Mouse (Mus musculus) cerebellum, adult 2 months (tissue): Measurements from ENCODE around the gene Os9. TPM values are rescaled to one million over a fixed set of nuclear protein-coding genes. Genes with fewer than 3 reads are reported as not detected.

ENCODE experiments used
- DNase-seq, 2 experiments: peaks; one replicate each; pipeline ENCODE4 v3.0.0; 2021
- H3K27ac ChIP-seq: fragments of 200-500 bp; 2 replicates; pipeline ENCODE4 v1.5.1; 2012; ENCODE audit warnings: low read length, control low read depth, inconsistent platforms; ENCODE audit not compliant: insufficient read depth
- H3K27me3 ChIP-seq: fragments of 200-500 bp; 2 replicates; pipeline ENCODE4 v1.6.1; 2012; ENCODE audit warnings: inconsistent platforms, mild to moderate bottlenecking, low read length, moderate library complexity; ENCODE audit not compliant: control insufficient read depth, insufficient read depth
- H3K4me1 ChIP-seq: fragments of 200-500 bp; 2 replicates; pipeline ENCODE4 v1.6.1; 2011; ENCODE audit warnings: low read length; ENCODE audit not compliant: control insufficient read depth, insufficient read depth
- H3K4me3 ChIP-seq: fragments of 200-500 bp; replicated peaks from 2 replicates; pipeline ENCODE3; 2011; ENCODE audit warnings: mild to moderate bottlenecking, low read depth, low read length, control low read depth; ENCODE audit not compliant: insufficient read depth
- CTCF ChIP-seq: fragments of 200-500 bp; IDR thresholded peaks from 2 replicates; pipeline ENCODE4 v1.5.1; 2011; ENCODE audit warnings: low read depth, mild to moderate bottlenecking, control low read depth, low read length, moderate library complexity, borderline replicate concordance; ENCODE audit not compliant: insufficient read depth
- POLR2A ChIP-seq: fragments of 200-500 bp; IDR thresholded peaks from 2 replicates; pipeline ENCODE4 v1.6.1; 2011; ENCODE audit warnings: low read length, control low read depth, borderline replicate concordance; ENCODE audit not compliant: insufficient read depth
- WGBS: fragments of 180-500 bp; shearing (Covaris S2); methylation state at CpG from one replicate; pipeline ENCODE4 v1.1.7; 2018; 5-methylcytosine and 5-hydroxymethylcytosine counted together
- polyA plus RNA-seq: library from polyadenylated mRNA; depleted of rRNA; stranded (reverse); fragments of >200 nt; gene quantifications from 2 replicates; pipeline ENCODE4 v1.2.3, GENCODE M21; 2012

Gene Os9
- polyA plus RNA-seq, 1 experiment, result 98.9 TPM

- TF ChIP-seq POLR2A, result peak; percentile 74; the same call in 1 of the 2 replicates
- no peak for TF ChIP-seq CTCF
- peaks cover 4% of the 10 kb centered on the region; the same call in 1 of the 2 replicates for H3K4me1 ChIP-seq
- H3K4me3 ChIP-seq, result peak within 1 kb of the TSS; percentile 91
- WGBS, result under 1% methylated on average over 36 of the region's 36 CpGs
- peak within 1 kb of the TSS; percentile 57 for H3K27ac ChIP-seq
- H3K27me3 ChIP-seq, result no peaks in the 10 kb centered on the region
- peak; percentile 90 to 97 for DNase-seq
These were observed 50.5 kb downstream of the Os9 start, which contains the start of gene Tspan31 for GRCm38 (mm10) chr10:127070190-127071121. Tspan31 (minus strand) TSS chr10:127070264.

GRCm38 (mm10) chr10:127069281-127070189, 51.4 kb downstream of the Os9 start:
- peak overlapping the region; percentile 49 for H3K27ac ChIP-seq
- WGBS, result 3% methylated on average over 30 of the region's 30 CpGs
- H3K4me3 ChIP-seq, result peak overlapping the region; percentile 91
- no peak for DNase-seq
- no peaks in the 10 kb centered on the region for H3K27me3 ChIP-seq
- peaks cover 5% of the 10 kb centered on the region; the same call in 1 of the 2 replicates for H3K4me1 ChIP-seq
- 0 out of 2 replicates have a peak, but pooled peaks have one; percentile 3 for TF ChIP-seq POLR2A
- TF ChIP-seq CTCF, result no peak

- DNase-seq, result no peak
- Histone ChIP-seq H3K27ac (no peak overlapping the region), H3K4me3 (no peak overlapping the region), H3K4me1 (peaks cover 9% of the 10 kb centered on the region; the same call in 1 of the 2 replicates), H3K27me3 (no peaks in the 10 kb centered on the region)
- WGBS, result 64% methylated on average over 9 of the region's 9 CpGs
- no peak for TF ChIP-seq POLR2A
- TF ChIP-seq CTCF, result no peak
These were observed 52.4 kb downstream of the Os9 start for GRCm38 (mm10) chr10:127068360-127069038.

- H3K27ac ChIP-seq, result no peak overlapping the region
- H3K4me3 ChIP-seq, result no peak overlapping the region
- DNase-seq, result no peak
- 86% methylated on average over 14 of the region's 14 CpGs for WGBS
- TF ChIP-seq CTCF, result no peak
- no peak for TF ChIP-seq POLR2A
- no peaks in the 10 kb centered on the region for H3K27me3 ChIP-seq
- H3K4me1 ChIP-seq, result peaks cover 9% of the 10 kb centered on the region; the same call in 1 of the 2 replicates
These were observed 54.4 kb downstream of the Os9 start for GRCm38 (mm10) chr10:127066519-127067018.

- H3K27me3 ChIP-seq, result no peaks in the 10 kb centered on the region
- WGBS, result 72% methylated on average over 9 of the region's 9 CpGs
- H3K4me3 ChIP-seq, result no peak overlapping the region
- TF ChIP-seq POLR2A (no peak), CTCF (no peak)
- no peak overlapping the region for H3K27ac ChIP-seq
- DNase-seq, result no peak
- H3K4me1 ChIP-seq, result peaks cover 5% of the 10 kb centered on the region; the same call in 1 of the 2 replicates
These were observed 55.0 kb downstream of the Os9 start for GRCm38 (mm10) chr10:127065981-127066380.

- 9% methylated on average over 37 of the region's 37 CpGs for WGBS
- H3K27ac ChIP-seq, result peak overlapping the region; percentile 77
- H3K27me3 ChIP-seq, result no peaks in the 10 kb centered on the region
- H3K4me1 ChIP-seq, result peaks cover 5% of the 10 kb centered on the region; the same call in 1 of the 2 replicates
- TF ChIP-seq POLR2A (no peak), CTCF (no peak)
- no peak for DNase-seq
- H3K4me3 ChIP-seq, result peak overlapping the region; percentile 70
These were observed 56.7 kb downstream of the Os9 start for GRCm38 (mm10) chr10:127063913-127064870.
